Mouse (Mus musculus) cerebellum, adult 11-12 months (tissue): Measurements from ENCODE around the gene Olfr724.
"Not testable (repeated sequence)": the region's sequence is repeated elsewhere in the genome, so short reads cannot be mapped to it uniquely, and the experiment has no call there.

Experiments used
- DNase-seq: peaks from one replicate; pipeline ENCODE4 v3.0.0; 2022

The Olfr724 gene

DNA sequence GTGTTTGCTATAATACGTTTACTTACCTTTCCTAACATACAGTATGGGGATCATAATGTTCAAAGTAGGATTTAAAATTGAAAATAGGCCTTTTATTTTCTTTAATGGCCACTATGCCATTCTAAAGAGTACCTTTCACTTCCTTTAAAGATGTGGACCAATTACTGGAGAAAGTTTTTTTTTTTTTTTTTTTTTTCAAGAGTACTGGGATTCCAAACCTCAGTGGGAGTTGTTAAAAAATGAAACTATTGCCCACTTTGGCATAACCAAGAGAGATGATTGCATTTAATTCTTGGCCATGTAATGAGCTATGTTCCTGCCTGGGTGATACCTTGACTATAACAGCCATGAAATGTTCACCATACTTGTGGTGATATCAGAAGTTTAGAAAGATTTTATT, at the start of gene Olfr724:
Olfr724 (minus strand) TSS at position 101 of the 400 bp plus-strand sequence.
- not testable (repeated sequence) for DNase-seq

DNA sequence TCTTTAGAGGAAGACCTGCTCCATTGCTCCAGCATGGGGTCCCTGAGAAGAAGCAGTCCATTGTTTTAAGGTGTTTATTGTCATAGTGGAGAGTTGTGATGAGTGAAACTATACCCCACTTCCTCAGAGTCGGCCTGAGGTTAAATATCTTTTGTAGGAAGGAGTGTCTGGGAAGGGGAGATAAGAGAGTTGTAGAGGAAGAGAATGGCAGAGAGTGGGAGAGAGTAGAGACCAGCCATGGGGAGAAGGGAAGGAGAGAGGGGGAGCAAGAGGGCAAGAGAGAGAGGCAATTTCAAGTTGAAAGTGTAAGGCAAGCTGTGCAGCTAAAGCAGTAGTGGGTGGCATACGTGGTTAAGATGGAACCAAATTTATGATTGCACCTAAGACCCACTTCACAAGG, 7.2 kb downstream of the Olfr724 start:
- no peak for DNase-seq

DNA sequence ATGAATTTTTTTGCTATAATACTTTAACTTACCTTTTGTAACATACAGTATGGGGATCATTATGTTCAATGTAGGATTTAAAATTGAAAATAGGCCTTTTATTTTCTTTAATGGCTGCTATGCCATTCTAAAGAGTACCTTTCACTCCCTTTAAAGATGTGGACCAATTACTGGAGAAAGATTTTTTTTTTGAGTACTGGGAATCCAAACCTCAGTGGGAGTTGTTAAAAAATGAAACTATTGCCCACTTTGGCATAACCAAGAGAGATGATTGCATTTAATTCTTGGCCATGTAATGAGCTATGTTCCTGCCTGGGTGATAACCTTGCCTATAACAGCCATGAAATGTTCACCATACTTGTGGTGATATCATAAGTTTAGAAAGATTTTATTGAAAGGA, 31.4 kb downstream of the Olfr724 start, which contains the start of gene Olfr723:
Olfr723 (minus strand) TSS at position 101 of the 400 bp plus-strand sequence.
- not testable (repeated sequence) for DNase-seq
